Mouse (Mus musculus): ENCODE results near the gene Olfr770. TPM values are rescaled to one million over a fixed set of nuclear protein-coding genes. Genes with fewer than 3 reads are reported as not detected.
"Not testable (repeated sequence)": the region's sequence is repeated elsewhere in the genome, so short reads cannot be mapped to it uniquely, and the experiment has no call there.

The Olfr770 gene
- total RNA-seq (2021), result not detected
- long read RNA-seq, experiment 1, result 0 reads
- long read RNA-seq, experiment 2, result 0 reads

GRCm38 (mm10) chr10:129138898-129139297 lies at the start of gene Olfr770:
Gene Olfr770 (minus strand): TSS chr10:129138998.
- DNase-seq, result no peak

- DNase-seq, result not testable (repeated sequence)
Observed at GRCm38 (mm10) chr10:129187319-129187718, 48.5 kb upstream of the Olfr770 start, which contains the start of gene Olfr773. Gene Olfr773 (minus strand): TSS chr10:129187419.

- DNase-seq, result not testable (repeated sequence)
Observed at GRCm38 (mm10) chr10:129177821-129178220, 39.0 kb upstream of the Olfr770 start, which contains the start of gene Olfr772. Gene Olfr772 (minus strand): TSS chr10:129177921.

- DNase-seq, result no peak
Observed at GRCm38 (mm10) chr10:129164651-129165050, 25.9 kb upstream of the Olfr770 start, which contains the start of gene Olfr771. Gene Olfr771 (minus strand): TSS chr10:129164751.

- DNase-seq, result peak; percentile 14 to 17
Observed at GRCm38 (mm10) chr10:129117761-129118160, 21.0 kb downstream of the Olfr770 start, which contains the start of gene Olfr769. Gene Olfr769 (minus strand): TSS chr10:129117861.

- DNase-seq, result no peak
Observed at GRCm38 (mm10) chr10:129115146-129115545, 23.7 kb downstream of the Olfr770 start.

- no peak for DNase-seq
Observed at GRCm38 (mm10) chr10:129101231-129101630, 37.6 kb downstream of the Olfr770 start.

GRCm38 (mm10) chr10:129099275-129099674 lies 39.5 kb downstream of the Olfr770 start, which contains the start of gene Olfr768:
Gene Olfr768 (minus strand): TSS chr10:129099375.
- DNase-seq, result no peak

GRCm38 (mm10) chr10:129082810-129083209 lies 56.0 kb downstream of the Olfr770 start, which contains the start of gene Olfr767:
Gene Olfr767 (minus strand): TSS chr10:129082910.
- DNase-seq, result not testable (repeated sequence)

Other genes with a start within 250 kb of the Olfr770 start
- gene Gdf11, start 247.3 kb downstream of the Olfr770 start, total RNA-seq (2021), result 1 to 10 TPM; 1.7 to 2.3 TPM
- 100 to 1,000 TPM; 285 to 398 TPM for gene Cd63, start 238.0 kb downstream of the Olfr770 start, total RNA-seq (2021)
- 10 to 100 TPM; 12.0 to 14.0 TPM for gene Rdh5, start 216.1 kb downstream of the Olfr770 start, total RNA-seq (2021)
- 100 to 1,000 TPM; 187 to 198 TPM for gene Bloc1s1, start 215.0 kb downstream of the Olfr770 start, total RNA-seq (2021)
- gene Itga7, start 205.2 kb downstream of the Olfr770 start, total RNA-seq (2021), result 10 to 100 TPM; 10.4 to 16.0 TPM
- under 1 TPM; 0.30 to 0.76 TPM for gene Mettl7b, start 178.0 kb downstream of the Olfr770 start, total RNA-seq (2021)
- gene Olfr9, start 149.6 kb downstream of the Olfr770 start, total RNA-seq (2021), result not detected
- gene Olfr763, start 128.2 kb downstream of the Olfr770 start, total RNA-seq (2021), result not detected
- not detected for gene Olfr764-ps1, start 99.1 kb downstream of the Olfr770 start, total RNA-seq (2021)
- gene Olfr765, start 89.0 kb downstream of the Olfr770 start, total RNA-seq (2021), result not detected
- gene Olfr766-ps1, start 70.0 kb downstream of the Olfr770 start, total RNA-seq (2021), result not detected
- not detected for gene Olfr767, start 56.1 kb downstream of the Olfr770 start, total RNA-seq (2021)
- not detected for gene Olfr768, start 39.6 kb downstream of the Olfr770 start, total RNA-seq (2021)
- not detected for gene Olfr769, start 21.1 kb downstream of the Olfr770 start, total RNA-seq (2021)
- not detected for gene Olfr771, start 25.8 kb upstream of the Olfr770 start, total RNA-seq (2021)
- gene Olfr772, start 38.9 kb upstream of the Olfr770 start, total RNA-seq (2021), result not detected
- not detected for gene Olfr773, start 48.4 kb upstream of the Olfr770 start, total RNA-seq (2021)
- gene Olfr774, start 97.2 kb upstream of the Olfr770 start, total RNA-seq (2021), result not detected
- gene Olfr775, start 109.4 kb upstream of the Olfr770 start, total RNA-seq (2021), result not detected
- gene Olfr776, start 120.1 kb upstream of the Olfr770 start, total RNA-seq (2021), result not detected
- gene Olfr777, start 132.5 kb upstream of the Olfr770 start, total RNA-seq (2021), result not detected
- not detected for gene Olfr780, start 179.1 kb upstream of the Olfr770 start, total RNA-seq (2021)
- gene Olfr781, start 189.9 kb upstream of the Olfr770 start, total RNA-seq (2021), result not detected
- not detected for gene Olfr782, start 209.9 kb upstream of the Olfr770 start, total RNA-seq (2021)
- gene Olfr784, start 245.1 kb upstream of the Olfr770 start, total RNA-seq (2021), result not detected